8 mouse cellular contexts compared by ENCODE assay signal in the genomic region with DNA sequence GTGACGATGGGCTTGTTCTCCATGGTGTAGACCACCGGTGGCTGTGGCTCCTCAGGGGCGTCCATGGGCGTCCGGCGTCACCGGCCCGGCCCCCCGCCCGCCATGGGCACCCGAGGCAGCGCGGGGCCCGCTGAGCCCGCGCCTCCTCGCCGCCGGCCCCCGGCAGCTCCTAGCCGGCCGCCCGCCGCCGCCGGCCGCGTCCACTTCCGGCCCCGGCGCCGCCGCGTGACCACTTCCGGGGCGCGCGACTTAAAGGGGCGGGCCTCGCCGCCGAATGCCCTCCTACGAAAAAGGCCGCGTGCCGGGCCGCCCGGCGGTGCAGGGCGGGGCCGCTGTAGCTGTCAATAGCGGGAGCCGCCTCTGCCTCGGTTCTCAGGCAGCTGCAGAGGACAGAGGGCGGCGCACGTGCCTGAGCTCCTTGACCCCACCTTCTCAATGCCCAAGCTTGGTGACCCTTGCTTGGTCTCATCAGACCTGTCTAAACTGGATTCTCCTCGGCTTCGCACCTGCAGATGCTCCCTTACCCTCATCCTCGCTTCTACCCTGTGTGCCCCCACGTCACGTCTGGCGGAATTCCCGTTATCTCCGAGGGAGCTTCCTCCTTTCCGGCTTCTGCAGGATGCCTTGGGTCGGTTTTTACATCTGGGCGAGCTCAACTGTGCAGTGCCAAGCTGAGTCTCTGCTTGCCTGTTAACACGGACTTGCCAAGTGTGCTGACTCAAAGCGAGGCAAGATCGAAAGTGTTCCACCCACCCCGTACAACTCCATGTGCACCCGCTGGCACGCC. TPM values are rescaled to one million over a fixed set of nuclear protein-coding genes. Genes with fewer than 3 reads are reported as not detected.
DNase-seq lines count a peak whose midpoint lies in the region; ATAC-seq and TF ChIP-seq lines count a peak whose summit lies in the region.

A gene (minus strand): TSS at position 204 of the 787 bp plus-strand sequence.

- H3K27ac ChIP-seq in heart, embryonic 12.5 days (ENCODE audit: poor library complexity, severe bottlenecking): 0 out of 2 replicates have a peak within 1 kb of the TSS, but pooled peaks have one; percentile 12
- peak within 1 kb of the TSS; percentile 44; the same call in 1 of the 2 replicates for H3K27ac ChIP-seq in kidney, postnatal 0 days
- H3K27ac ChIP-seq in liver, embryonic 11.5 days (ENCODE audit: low read depth, low read length): peak within 1 kb of the TSS; percentile 74
- no peak within 1 kb of the TSS for H3K27ac ChIP-seq in stomach, embryonic 14.5 days (ENCODE audit: low read length)

- no peaks in the 10 kb centered on the region for H3K27me3 ChIP-seq in erythroblast, embryonic 14.5 days (ENCODE audit: control insufficient read depth)
- no peaks in the 10 kb centered on the region for H3K27me3 ChIP-seq in heart, embryonic 12.5 days (replicated peaks)
- H3K27me3 ChIP-seq in kidney, postnatal 0 days (ENCODE audit: insufficient read depth, low read length): no peaks in the 10 kb centered on the region
- no peaks in the 10 kb centered on the region for H3K27me3 ChIP-seq in liver, embryonic 11.5 days (replicated peaks; ENCODE audit: control insufficient read depth, insufficient read depth, low read length)
- no peaks in the 10 kb centered on the region for H3K27me3 ChIP-seq in stomach, embryonic 14.5 days (ENCODE audit: control insufficient read depth, insufficient read depth, low read length)

- H3K4me2 ChIP-seq in heart, embryonic 12.5 days: peak within 1 kb of the TSS; percentile 73
- peak within 1 kb of the TSS; percentile 97 for H3K4me2 ChIP-seq in kidney, postnatal 0 days (ENCODE audit: low read length)
- peak within 1 kb of the TSS; percentile 90 for H3K4me2 ChIP-seq in liver, embryonic 11.5 days
- peak within 1 kb of the TSS; percentile 90 for H3K4me2 ChIP-seq in stomach, embryonic 14.5 days (replicated peaks; ENCODE audit: low read depth, low read length)

- peak within 1 kb of the TSS; percentile 99 for H3K4me3 ChIP-seq in erythroblast, embryonic 14.5 days (replicated peaks)
- H3K4me3 ChIP-seq in heart, embryonic 12.5 days: peak within 1 kb of the TSS; percentile 66
- peak within 1 kb of the TSS; percentile 80 for H3K4me3 ChIP-seq in kidney, postnatal 0 days (replicated peaks; ENCODE audit: low read depth, low read length)
- H3K4me3 ChIP-seq in liver, embryonic 11.5 days (ENCODE audit: low read depth, low read length): peak within 1 kb of the TSS; percentile 88
- H3K4me3 ChIP-seq in stomach, embryonic 14.5 days (ENCODE audit: low read depth, low read length): peak within 1 kb of the TSS; percentile 84

- peak; percentile 90 to 92 for DNase-seq in B cell, adult 2 months
- DNase-seq in brain, embryonic 14.5 days (ENCODE audit: low read depth): peak; percentile 92
- DNase-seq in kidney, postnatal 0 days (ENCODE audit: low spot score): peak; percentile 92
- peak; percentile 88 for DNase-seq in liver, embryonic 11.5 days (ENCODE audit: low spot score)
- peak; percentile 87 for DNase-seq in naive thymus-derived CD4-positive, alpha-beta T cell, adult 2 months (ENCODE audit: low read depth)

- peak within 1 kb of the TSS; percentile 79 for H3K9ac ChIP-seq in heart, embryonic 12.5 days
- peak within 1 kb of the TSS; percentile 86 for H3K9ac ChIP-seq in kidney, postnatal 0 days (ENCODE audit: low read depth, low read length)
- peak within 1 kb of the TSS; percentile 78 for H3K9ac ChIP-seq in liver, embryonic 11.5 days (ENCODE audit: low read depth, low read length)
- peak within 1 kb of the TSS; percentile 69 for H3K9ac ChIP-seq in stomach, embryonic 14.5 days (replicated peaks; ENCODE audit: low read depth, low read length)

- H3K9me3 ChIP-seq in erythroblast, embryonic 14.5 days (ENCODE audit: control insufficient read depth, low read length): no peaks in the 10 kb centered on the region
- 0 out of 2 replicates have a peak, but pooled peaks cover 7% of the 10 kb centered on the region for H3K9me3 ChIP-seq in heart, embryonic 12.5 days (replicated peaks)
- H3K9me3 ChIP-seq in kidney, postnatal 0 days (replicated peaks; ENCODE audit: low read length): no peaks in the 10 kb centered on the region
- no peaks in the 10 kb centered on the region for H3K9me3 ChIP-seq in liver, embryonic 11.5 days (ENCODE audit: control insufficient read depth, low read length)
- no peaks in the 10 kb centered on the region for H3K9me3 ChIP-seq in stomach, embryonic 14.5 days (ENCODE audit: control insufficient read depth, low read depth, low read length)

- peaks cover 39% of the 10 kb centered on the region for H3K36me3 ChIP-seq in erythroblast, embryonic 14.5 days (ENCODE audit: control insufficient read depth)
- no peaks in the 10 kb centered on the region for H3K36me3 ChIP-seq in heart, embryonic 12.5 days
- no peaks in the 10 kb centered on the region for H3K36me3 ChIP-seq in kidney, postnatal 0 days (ENCODE audit: insufficient read depth, low read length)
- no peaks in the 10 kb centered on the region for H3K36me3 ChIP-seq in liver, embryonic 11.5 days (ENCODE audit: control insufficient read depth, insufficient read depth, low read length)
- H3K36me3 ChIP-seq in stomach, embryonic 14.5 days (ENCODE audit: control insufficient read depth, insufficient read depth, low read length): no peaks in the 10 kb centered on the region

- peak; percentile 80 for TF ChIP-seq POLR2A in brain, embryonic 14.5 days (IDR thresholded peaks at IDR 0.05; ENCODE audit: borderline replicate concordance, extremely low read depth, insufficient read depth, insufficient read length, poor library complexity, severe bottlenecking)

- H3K4me1 ChIP-seq in erythroblast, embryonic 14.5 days (ENCODE audit: control insufficient read depth): peaks cover 75% of the 10 kb centered on the region
- H3K4me1 ChIP-seq in heart, embryonic 12.5 days (replicated peaks): peaks cover 16% of the 10 kb centered on the region
- peaks cover 8% of the 10 kb centered on the region; the same call in 1 of the 2 replicates for H3K4me1 ChIP-seq in kidney, postnatal 0 days (replicated peaks; ENCODE audit: insufficient read depth, low read length)
- H3K4me1 ChIP-seq in liver, embryonic 11.5 days (replicated peaks; ENCODE audit: control insufficient read depth, insufficient read depth, low read length): peaks cover 6% of the 10 kb centered on the region
- H3K4me1 ChIP-seq in stomach, embryonic 14.5 days (ENCODE audit: control insufficient read depth, insufficient read depth, low read length): peaks cover 12% of the 10 kb centered on the region; the same call in 1 of the 2 replicates

- no peak for TF ChIP-seq CTCF in brain, embryonic 14.5 days (IDR thresholded peaks at IDR 0.05; ENCODE audit: borderline replicate concordance, extremely low read depth, insufficient read depth, insufficient read length)
- no peak for TF ChIP-seq CTCF in kidney, postnatal 0 days (IDR thresholded peaks at IDR 0.05; ENCODE audit: low read depth)

- under 1% methylated on average over 58 of the region's 74 CpGs for whole genome bisulfite sequencing in heart, embryonic 12.5 days
- under 1% methylated on average over 72 of the region's 74 CpGs for WGBS in kidney, postnatal 0 days
- WGBS in liver, embryonic 11.5 days: 1% methylated on average over 73 of the region's 74 CpGs
- under 1% methylated on average over 74 of the region's 74 CpGs for WGBS in stomach, embryonic 14.5 days

- ATAC-seq in heart, embryonic 12.5 days (ENCODE audit: insufficient number of reproducible peaks, low FRiP score): peak; percentile 97
- peak; percentile 95 for ATAC-seq in kidney, postnatal 0 days (replicated peaks; ENCODE audit: low FRiP score, low read depth)
- peak; percentile 95 for ATAC-seq in liver, embryonic 11.5 days (replicated peaks; ENCODE audit: low FRiP score)
- ATAC-seq in stomach, embryonic 14.5 days (ENCODE audit: insufficient number of reproducible peaks, insufficient read depth, low FRiP score, low read depth): peak; percentile 94

RNA-seq across cellular contexts. Expression of the gene that starts here (rescaled TPM):
- polyA plus RNA-seq in brain, embryonic 14.5 days (2012; rRNA removed): 61.0 and 65.5 TPM in 2 replicates
- polyA plus RNA-seq in erythroblast, embryonic 14.5 days (2012): 3.7 and 5.3 TPM in 2 replicates
- polyA plus RNA-seq in heart, embryonic 12.5 days (2016; fragmentation: Nextera tagmentation; extraction: Ambion mirVana): 14.5 and 16.1 TPM in 2 replicates
- polyA plus RNA-seq in kidney, postnatal 0 days (2015; fragmentation: Nextera tagmentation; extraction: Ambion mirVana): 17.9 and 21.9 TPM in 2 replicates
- 13.3 and 14.3 TPM in 2 replicates for polyA plus RNA-seq in liver, embryonic 11.5 days (2014; fragmentation: Nextera tagmentation; extraction: Ambion mirVana)
- 14.7 and 17.3 TPM in 2 replicates for polyA plus RNA-seq in stomach, embryonic 14.5 days (2014; fragmentation: Nextera tagmentation; extraction: Ambion mirVana)
